Mouse (Mus musculus) kidney, embryonic 14.5 days (tissue): Measurements from ENCODE around the gene Arhgef3. TPM values are rescaled to one million over a fixed set of nuclear protein-coding genes. Genes with fewer than 3 reads are reported as not detected.

Source experiments
- ATAC-seq: fragments of 200-750 bp; cut with Nextera tagmentation; 2 replicates; pipeline ENCODE4 v1.8.0; 2017; ENCODE audit warnings: moderate number of reproducible peaks, mild to moderate bottlenecking, moderate TSS enrichment, moderate library complexity; ENCODE audit not compliant: low FRiP score, low TSS enrichment
- H3K27ac ChIP-seq: fragments of 300-500 bp; sonication (generic); 2 replicates; pipeline ENCODE4 v1.5.1; 2014; ENCODE audit warnings: low read depth, mild to moderate bottlenecking, low read length, moderate library complexity, mixed read lengths
- H3K27me3 ChIP-seq: fragments of 300-500 bp; sonication (generic); 2 replicates; pipeline ENCODE4 v1.6.1; 2014; ENCODE audit warnings: mild to moderate bottlenecking, low read length; ENCODE audit not compliant: control insufficient read depth, insufficient read depth
- H3K36me3 ChIP-seq: fragments of 300-500 bp; sonication (generic); 2 replicates; pipeline ENCODE4 v1.6.1; 2014; ENCODE audit warnings: low read length, mixed read lengths; ENCODE audit not compliant: control insufficient read depth, insufficient read depth
- H3K4me1 ChIP-seq: fragments of 300-500 bp; sonication (generic); 2 replicates; pipeline ENCODE4 v1.6.1; 2014; ENCODE audit warnings: low read length, mixed read lengths; ENCODE audit not compliant: control insufficient read depth, insufficient read depth
- H3K4me2 ChIP-seq: fragments of 300-500 bp; sonication (generic); replicated peaks from 2 replicates; pipeline ENCODE4 v1.6.1; 2014; ENCODE audit warnings: low read depth, mild to moderate bottlenecking, low read length
- H3K4me3 ChIP-seq: fragments of 300-500 bp; sonication (generic); 2 replicates; pipeline ENCODE4 v1.5.1; 2014; ENCODE audit warnings: mild to moderate bottlenecking, low read length
- H3K9ac ChIP-seq: fragments of 300-500 bp; sonication (generic); 2 replicates; pipeline ENCODE4 v1.6.1; 2014; ENCODE audit warnings: low read depth, mild to moderate bottlenecking, low read length, moderate library complexity
- H3K9me3 ChIP-seq: fragments of 300-500 bp; sonication (generic); 2 replicates; pipeline ENCODE4 v1.6.1; 2016; ENCODE audit warnings: low read length; ENCODE audit not compliant: control insufficient read depth
- WGBS: fragments of 180-500 bp; shearing (Covaris S2); extraction: QIAGEN DNeasy Blood & Tissue Kit; methylation state at CpG from one replicate; pipeline ENCODE4 v1.1.7; 2014; 5-methylcytosine and 5-hydroxymethylcytosine counted together
- polyA plus RNA-seq: library from polyadenylated mRNA; unstranded; fragments of >200 nt; fragmentation: Nextera tagmentation; extraction: Ambion mirVana; gene quantifications from 2 replicates; pipeline ENCODE4 v1.2.1, GENCODE M21; 2014

Arhgef3 gene
- polyA plus RNA-seq, 1 experiment from 2014 or later: 15.0 TPM

GRCm38 (mm10) chr14:27396424-27396823 lies 281.7 kb downstream of the Arhgef3 start:
- no peak overlapping the region for H3K4me3 ChIP-seq
- H3K4me2 ChIP-seq: no peak overlapping the region
- no peaks in the 10 kb centered on the region for H3K27me3 ChIP-seq
- H3K4me1 ChIP-seq: peaks cover 7% of the 10 kb centered on the region; the same call in 1 of the 2 replicates
- ATAC-seq: no peak
- WGBS: 78% methylated on average over 7 of the region's 7 CpGs
- no peaks in the 10 kb centered on the region for H3K9me3 ChIP-seq
- H3K9ac ChIP-seq: no peak overlapping the region
- no peak overlapping the region for H3K27ac ChIP-seq
- no peaks in the 10 kb centered on the region; the same call in 1 of the 2 replicates for H3K36me3 ChIP-seq

GRCm38 (mm10) chr14:27397526-27397925 lies 282.8 kb downstream of the Arhgef3 start:
- 91% methylated on average over 6 of the region's 6 CpGs for WGBS
- H3K36me3 ChIP-seq: no peaks in the 10 kb centered on the region; the same call in 1 of the 2 replicates
- H3K4me3 ChIP-seq: no peak overlapping the region
- no peak overlapping the region for H3K9ac ChIP-seq
- no peak overlapping the region for H3K27ac ChIP-seq
- ATAC-seq: no peak
- no peaks in the 10 kb centered on the region for H3K9me3 ChIP-seq
- H3K4me2 ChIP-seq: no peak overlapping the region
- no peaks in the 10 kb centered on the region for H3K27me3 ChIP-seq
- H3K4me1 ChIP-seq: peaks cover 7% of the 10 kb centered on the region; the same call in 1 of the 2 replicates

DNA sequence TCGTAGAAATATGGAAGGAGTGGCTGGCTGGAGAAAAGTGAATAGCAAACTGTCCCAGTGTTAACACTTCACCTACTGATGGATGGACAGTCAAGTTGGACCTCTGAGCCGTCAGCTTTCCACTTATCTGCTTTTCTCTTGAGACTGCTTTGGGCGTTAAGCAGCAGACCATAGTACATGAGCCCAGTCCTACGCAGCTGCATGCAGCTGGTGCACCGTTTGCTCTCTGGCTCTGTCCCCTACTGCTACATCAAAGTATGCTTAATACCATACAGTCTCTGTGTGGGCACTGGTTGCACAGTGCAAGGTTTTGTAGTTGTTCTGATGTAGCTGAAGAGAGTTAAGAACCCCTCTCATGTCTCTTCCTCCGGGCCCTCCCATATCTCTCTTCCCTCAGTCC lies 285.8 kb downstream of the Arhgef3 start:
- Histone ChIP-seq H3K9ac (no peak overlapping the region), H3K4me2 (no peak overlapping the region), H3K27me3 (no peaks in the 10 kb centered on the region), H3K36me3 (peaks cover 3% of the 10 kb centered on the region; the same call in 1 of the 2 replicates), H3K4me3 (no peak overlapping the region), H3K9me3 (no peaks in the 10 kb centered on the region), H3K4me1 (no peaks in the 10 kb centered on the region), H3K27ac (no peak overlapping the region)
- WGBS: 86% methylated on average over 6 of the region's 6 CpGs
- no peak; the same call in 1 of the 2 replicates for ATAC-seq

GRCm38 (mm10) chr14:27401717-27402278 lies 287.1 kb downstream of the Arhgef3 start:
- H3K9me3 ChIP-seq: no peaks in the 10 kb centered on the region
- H3K27me3 ChIP-seq: no peaks in the 10 kb centered on the region
- no peak overlapping the region for H3K4me2 ChIP-seq
- no peak overlapping the region for H3K9ac ChIP-seq
- H3K4me3 ChIP-seq: no peak overlapping the region
- peaks cover 3% of the 10 kb centered on the region; the same call in 1 of the 2 replicates for H3K36me3 ChIP-seq
- WGBS: 88% methylated on average over 12 of the region's 12 CpGs
- no peak for ATAC-seq
- no peak overlapping the region for H3K27ac ChIP-seq
- no peaks in the 10 kb centered on the region for H3K4me1 ChIP-seq

DNA sequence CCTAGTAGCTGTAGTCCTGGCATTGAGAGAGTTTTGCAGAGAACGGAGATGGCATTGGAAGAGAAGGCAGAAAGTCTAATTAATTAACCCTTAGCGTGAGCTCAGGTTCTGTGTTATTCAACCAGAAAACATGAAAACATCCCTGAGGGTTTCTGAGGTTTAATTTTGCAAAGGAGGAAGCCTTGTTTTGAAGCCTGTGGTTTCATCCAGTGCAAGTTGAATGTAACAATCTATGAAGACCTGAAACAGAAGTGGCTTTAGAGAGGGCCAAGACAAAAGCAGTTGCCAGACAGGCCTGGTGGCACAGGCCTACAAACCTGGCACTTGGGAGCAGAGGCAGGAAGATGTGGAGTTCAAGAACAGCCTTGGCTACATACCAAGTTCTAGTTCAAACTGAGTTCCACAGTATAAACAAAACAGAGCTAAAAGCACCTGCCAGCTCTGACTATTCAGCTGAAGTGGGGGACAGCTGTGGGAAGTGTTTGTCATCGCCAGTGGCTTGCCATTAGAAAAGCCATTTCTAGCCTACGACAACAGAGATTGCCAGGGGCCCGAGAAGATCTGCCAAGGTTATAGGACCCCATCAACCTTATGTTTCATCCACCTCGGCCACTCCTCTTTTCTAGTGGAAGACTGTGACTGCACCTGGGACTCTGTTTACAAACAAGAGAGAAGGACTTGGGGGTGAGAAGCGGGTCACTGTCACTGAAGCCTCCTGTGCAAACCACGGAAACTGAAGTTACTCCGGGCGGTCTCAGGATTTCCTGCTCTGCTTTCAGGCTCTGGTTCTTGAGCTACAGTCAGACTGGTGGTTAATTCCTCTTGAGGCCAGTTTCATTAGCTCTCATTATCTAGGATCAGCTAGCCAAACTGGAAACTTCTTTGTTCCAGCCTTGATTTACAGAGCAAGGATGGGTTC lies 287.9 kb downstream of the Arhgef3 start:
- Histone ChIP-seq H3K27ac (no peak overlapping the region), H3K27me3 (no peaks in the 10 kb centered on the region), H3K36me3 (peaks cover 3% of the 10 kb centered on the region; the same call in 1 of the 2 replicates), H3K9me3 (no peaks in the 10 kb centered on the region), H3K4me2 (no peak overlapping the region), H3K9ac (no peak overlapping the region), H3K4me3 (no peak overlapping the region), H3K4me1 (no peaks in the 10 kb centered on the region)
- WGBS: 77% methylated on average over 10 of the region's 10 CpGs
- ATAC-seq: no peak

- H3K27ac ChIP-seq: no peak overlapping the region
- WGBS: 89% methylated on average over 4 of the region's 4 CpGs
- no peaks in the 10 kb centered on the region for H3K27me3 ChIP-seq
- H3K4me2 ChIP-seq: no peak overlapping the region
- no peak for ATAC-seq
- no peak overlapping the region for H3K4me3 ChIP-seq
- H3K36me3 ChIP-seq: peaks cover 3% of the 10 kb centered on the region; the same call in 1 of the 2 replicates
- peaks cover 8% of the 10 kb centered on the region; the same call in 1 of the 2 replicates for H3K9me3 ChIP-seq
- no peak overlapping the region for H3K9ac ChIP-seq
- no peaks in the 10 kb centered on the region for H3K4me1 ChIP-seq
These were observed 290.8 kb downstream of the Arhgef3 start for GRCm38 (mm10) chr14:27405452-27405851.

DNA sequence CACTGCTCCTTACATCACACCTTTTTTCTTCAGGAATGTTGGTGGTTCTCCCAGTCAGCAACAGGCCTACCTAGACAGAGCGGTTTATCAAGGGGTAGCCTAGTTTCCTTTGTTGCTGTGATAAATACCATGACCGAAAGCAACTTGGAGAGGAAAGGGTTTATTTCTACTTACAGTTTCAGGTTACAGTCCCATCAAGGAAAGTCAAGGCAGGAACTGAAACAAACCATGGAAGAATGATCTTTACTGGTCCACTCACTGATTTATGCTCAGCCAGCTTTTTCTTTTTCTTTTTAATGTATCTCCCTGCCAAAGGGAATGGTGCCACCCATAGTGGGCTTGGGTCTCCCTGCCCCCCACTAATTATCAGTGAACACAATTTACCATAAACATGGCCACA lies 291.2 kb downstream of the Arhgef3 start:
- H3K27ac ChIP-seq: no peak overlapping the region
- no peak overlapping the region for H3K9ac ChIP-seq
- no peak for ATAC-seq
- WGBS: 90% methylated on average over 2 of the region's 2 CpGs
- H3K4me3 ChIP-seq: no peak overlapping the region
- H3K27me3 ChIP-seq: no peaks in the 10 kb centered on the region
- H3K4me2 ChIP-seq: no peak overlapping the region
- peaks cover 8% of the 10 kb centered on the region; the same call in 1 of the 2 replicates for H3K9me3 ChIP-seq
- H3K4me1 ChIP-seq: no peaks in the 10 kb centered on the region
- H3K36me3 ChIP-seq: 0 out of 2 replicates have a peak, but pooled peaks cover 3% of the 10 kb centered on the region

DNA sequence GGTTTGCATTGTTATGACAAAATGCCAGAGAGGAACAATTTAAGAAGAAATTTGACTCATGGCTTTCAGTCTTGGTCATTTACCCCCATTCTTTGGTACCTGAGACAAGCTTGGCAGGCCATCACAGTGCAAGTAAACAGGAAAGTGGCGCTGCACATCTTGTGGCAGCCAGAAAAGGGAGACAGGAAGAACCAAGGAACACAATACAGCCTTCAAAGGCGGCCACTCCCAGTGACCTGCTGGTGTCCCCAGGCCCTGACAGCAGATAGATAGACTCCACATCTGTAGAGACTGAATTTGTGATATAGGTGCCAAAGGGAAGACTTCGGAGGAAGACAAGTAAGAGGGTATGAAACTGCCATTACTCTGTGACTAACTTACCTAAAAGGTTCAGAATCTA lies 293.5 kb downstream of the Arhgef3 start:
- 80% methylated on average over 3 of the region's 3 CpGs for WGBS
- Histone ChIP-seq H3K4me1 (no peaks in the 10 kb centered on the region), H3K27me3 (no peaks in the 10 kb centered on the region), H3K4me2 (no peak overlapping the region), H3K9ac (no peak overlapping the region), H3K36me3 (0 out of 2 replicates have a peak, but pooled peaks cover 3% of the 10 kb centered on the region), H3K9me3 (peaks cover 8% of the 10 kb centered on the region; the same call in 1 of the 2 replicates), H3K27ac (no peak overlapping the region), H3K4me3 (no peak overlapping the region)
- no peak for ATAC-seq

DNA sequence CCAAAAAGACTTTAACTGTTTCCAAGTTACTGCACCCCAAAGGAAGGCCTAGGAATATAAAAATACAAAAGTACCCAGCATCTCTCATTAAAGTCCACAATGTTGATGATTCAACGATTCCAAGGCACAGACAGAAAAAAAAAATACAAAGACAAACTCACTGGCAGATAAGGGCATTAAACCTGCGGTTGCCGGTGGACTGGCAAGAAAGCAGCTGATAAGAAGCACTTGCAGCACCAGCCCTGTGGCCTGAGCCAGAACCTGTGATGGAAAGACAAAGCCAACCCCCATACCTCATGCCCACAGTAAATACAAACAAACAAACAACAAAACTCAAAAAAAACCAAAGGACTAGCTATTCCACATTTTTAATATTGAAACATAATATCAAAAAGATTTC lies 295.0 kb downstream of the Arhgef3 start:
- no peaks in the 10 kb centered on the region for H3K36me3 ChIP-seq
- H3K4me1 ChIP-seq: no peaks in the 10 kb centered on the region
- no peak overlapping the region for H3K9ac ChIP-seq
- H3K4me2 ChIP-seq: no peak overlapping the region
- H3K9me3 ChIP-seq: peaks cover 8% of the 10 kb centered on the region; the same call in 1 of the 2 replicates
- 90% methylated on average over 3 of the region's 3 CpGs for WGBS
- H3K27me3 ChIP-seq: no peaks in the 10 kb centered on the region
- H3K4me3 ChIP-seq: no peak overlapping the region
- H3K27ac ChIP-seq: no peak overlapping the region
- no peak for ATAC-seq
